Mouse (Mus musculus) megakaryocyte, embryonic 14.5 days (primary cell): ENCODE measurements around the gene Nop9.

Experiments used
- FLI1 ChIP-seq: IDR thresholded peaks from 2 replicates; pipeline ENCODE4 v1.6.1; 2012; ENCODE audit warnings: low read length, inconsistent platforms, mixed read lengths
- GATA1 ChIP-seq: IDR thresholded peaks from 3 replicates; pipeline ENCODE4 v1.6.1; 2012; ENCODE audit warnings: mixed read lengths, low read length, inconsistent platforms, borderline replicate concordance

DNA sequence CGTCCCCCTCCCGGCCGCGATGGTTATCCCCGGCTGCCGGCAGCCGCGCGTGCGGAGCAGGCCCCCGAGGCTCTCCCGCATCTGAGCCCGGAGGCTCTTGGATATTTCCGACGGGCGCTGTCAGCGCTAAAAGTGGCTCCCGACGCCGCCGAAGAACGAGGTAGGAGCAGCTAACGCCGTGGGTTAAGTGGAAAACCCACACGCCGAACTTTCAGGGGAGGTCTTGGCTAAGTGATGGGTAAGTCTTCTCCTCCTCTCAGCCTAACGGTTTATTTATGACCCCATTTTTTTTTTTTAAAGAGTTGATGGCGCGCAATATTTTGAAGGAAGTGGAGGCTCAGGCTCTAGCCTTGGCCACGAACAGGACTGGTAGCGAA, 356 bp downstream of the Nop9 start:
- no peak for TF ChIP-seq GATA1
- TF ChIP-seq FLI1 = no peak
